Mouse (Mus musculus): Measurements from ENCODE around the gene Mrc1. TPM values are rescaled to one million over a fixed set of nuclear protein-coding genes. Genes with fewer than 3 reads are reported as not detected.

Gene Mrc1
- total and polyA plus RNA-seq, 3 experiments: 0.08 TPM; not detected in 2

- H3K79me2 ChIP-seq (ENCODE audit: control insufficient read depth, insufficient read depth, low read length, poor library complexity): no peaks in the 10 kb centered on the region
- no peaks in the 10 kb centered on the region for H3K27me3 ChIP-seq (ENCODE audit: control insufficient read depth in 1 of 2, insufficient read depth in 2 of 2, low read length in 2 of 2)
- no peaks in the 10 kb centered on the region for H3K9me3 ChIP-seq (replicated peaks; ENCODE audit: insufficient read depth, low read length)
- H3K4me3 ChIP-seq (ENCODE audit: control insufficient read depth in 1 of 2, insufficient read depth in 1 of 2, low read depth in 2 of 2, low read length in 2 of 2): no peak overlapping the region
- no peak overlapping the region for H3K27ac ChIP-seq (ENCODE audit: control insufficient read depth, low read depth, low read length)
- DNase-seq (ENCODE audit: low read depth, low spot score): no peak
- H3K9ac ChIP-seq (ENCODE audit: control insufficient read depth, low read depth, low read length, poor library complexity, severe bottlenecking): no peak overlapping the region
- no peak for TF ChIP-seq USF2 (IDR thresholded peaks at IDR 0.05; ENCODE audit: borderline replicate concordance in 1 of 2, insufficient read depth in 1 of 2, low read depth in 1 of 2, low read length in 2 of 2)
- TF ChIP-seq MAZ (IDR thresholded peaks at IDR 0.05; ENCODE audit: low read depth, low read length): no peak
- no peak for TF ChIP-seq NELFE (IDR thresholded peaks at IDR 0.05; ENCODE audit: low read depth, low read length)
- no peak for TF ChIP-seq MXI1 (IDR thresholded peaks at IDR 0.05; ENCODE audit: low read depth, low read length)
- no peak for TF ChIP-seq ELF1 (IDR thresholded peaks at IDR 0.05; ENCODE audit: low read depth, low read length)
- no peak for TF ChIP-seq JUND (IDR thresholded peaks at IDR 0.05; ENCODE audit: low read depth, low read length)
- TF ChIP-seq MAX (IDR thresholded peaks at IDR 0.05; ENCODE audit: low read length): no peak
- TF ChIP-seq GABPA (IDR thresholded peaks at IDR 0.05; ENCODE audit: low read depth, low read length): no peak
- TF ChIP-seq RAD21 (IDR thresholded peaks at IDR 0.05; ENCODE audit: low read depth, low read length): no peak
- TF ChIP-seq HCFC1 (IDR thresholded peaks at IDR 0.05; ENCODE audit: low read depth, low read length): no peak
- TF ChIP-seq RCOR1 (IDR thresholded peaks at IDR 0.05; ENCODE audit: low read depth, low read length): no peak
- no peak for TF ChIP-seq POLR2A (IDR thresholded peaks at IDR 0.05; ENCODE audit: control insufficient read depth in 1 of 2, insufficient read depth in 1 of 2, low read depth in 1 of 2, low read length in 2 of 2, poor library complexity in 1 of 2)
- no peak for TF ChIP-seq MYB (IDR thresholded peaks at IDR 0.05; ENCODE audit: low read depth, low read length)
- TF ChIP-seq ZNF384 (IDR thresholded peaks at IDR 0.05; ENCODE audit: low read depth, low read length): no peak
- TF ChIP-seq E2F4 (IDR thresholded peaks at IDR 0.05; ENCODE audit: borderline replicate concordance, low read depth, low read length): no peak
- peaks cover 0 to under 1% of the 10 kb centered on the region in 2 experiments; a peak in 1 of 4 replicates for H3K4me1 ChIP-seq (ENCODE audit: control insufficient read depth in 1 of 2, insufficient read depth in 2 of 2, low read length in 2 of 2)
- no peaks in the 10 kb centered on the region for H3K36me3 ChIP-seq (ENCODE audit: control insufficient read depth in 1 of 2, insufficient read depth in 2 of 2, low read length in 2 of 2)
These were observed 24.9 kb upstream of the Mrc1 start for GRCm38 (mm10) chr2:14204308-14204707.

DNA sequence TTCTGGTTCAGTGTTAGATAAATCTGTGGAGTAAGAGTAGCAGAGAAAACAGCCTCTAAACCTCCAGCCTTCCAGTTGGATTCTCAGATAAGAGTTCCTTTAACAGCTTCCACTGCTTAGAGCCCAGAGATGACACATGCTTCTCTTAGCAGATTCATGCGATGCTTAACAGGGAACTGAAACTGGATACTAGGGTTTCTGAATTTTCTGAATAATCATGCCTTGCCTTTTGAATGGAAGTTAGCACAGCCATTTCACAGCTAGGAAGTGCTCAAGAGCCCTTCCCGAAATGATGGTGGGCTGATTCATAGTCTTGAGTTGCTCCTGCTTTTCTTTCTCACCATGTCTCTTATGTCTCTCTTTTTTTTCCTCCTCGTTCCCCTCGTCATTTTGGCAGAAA, 22.4 kb upstream of the Mrc1 start:
- H3K27me3 ChIP-seq (ENCODE audit: control insufficient read depth in 1 of 2, insufficient read depth in 2 of 2, low read length in 2 of 2): no peaks in the 10 kb centered on the region
- no peaks in the 10 kb centered on the region; a peak in 1 of 4 replicates for H3K4me1 ChIP-seq (ENCODE audit: control insufficient read depth in 1 of 2, insufficient read depth in 2 of 2, low read length in 2 of 2)
- no peak overlapping the region for H3K27ac ChIP-seq (ENCODE audit: control insufficient read depth, low read depth, low read length)
- H3K9me3 ChIP-seq (replicated peaks; ENCODE audit: insufficient read depth, low read length): no peaks in the 10 kb centered on the region
- no peak for TF ChIP-seq ETS1 (IDR thresholded peaks at IDR 0.05; ENCODE audit: low read depth, low read length)
- no peak for TF ChIP-seq ELF1 (IDR thresholded peaks at IDR 0.05; ENCODE audit: low read depth, low read length)
- no peak for TF ChIP-seq ZKSCAN1 (IDR thresholded peaks at IDR 0.05; ENCODE audit: low read depth, low read length)
- no peak for TF ChIP-seq MAFK (IDR thresholded peaks at IDR 0.05; ENCODE audit: borderline replicate concordance, low read depth, low read length)
- no peak for TF ChIP-seq USF2 (IDR thresholded peaks at IDR 0.05; ENCODE audit: borderline replicate concordance in 1 of 2, insufficient read depth in 1 of 2, low read depth in 1 of 2, low read length in 2 of 2)
- TF ChIP-seq GABPA (IDR thresholded peaks at IDR 0.05; ENCODE audit: low read depth, low read length): no peak
- no peak for TF ChIP-seq HCFC1 (IDR thresholded peaks at IDR 0.05; ENCODE audit: low read depth, low read length)
- TF ChIP-seq E2F4 (IDR thresholded peaks at IDR 0.05; ENCODE audit: borderline replicate concordance, low read depth, low read length): no peak
- no peak for TF ChIP-seq POLR2AphosphoS5 (IDR thresholded peaks at IDR 0.05; ENCODE audit: borderline replicate concordance, low read depth, low read length)
- no peak for TF ChIP-seq MYC (IDR thresholded peaks at IDR 0.05; ENCODE audit: low read depth, low read length)
- no peak for TF ChIP-seq MAX (IDR thresholded peaks at IDR 0.05; ENCODE audit: low read length)
- TF ChIP-seq EP300 (IDR thresholded peaks at IDR 0.05; ENCODE audit: low read depth in 1 of 2, low read length in 2 of 2): no peak
- no peaks in the 10 kb centered on the region for H3K36me3 ChIP-seq (ENCODE audit: control insufficient read depth in 1 of 2, insufficient read depth in 2 of 2, low read length in 2 of 2)
- H3K9ac ChIP-seq (ENCODE audit: control insufficient read depth, low read depth, low read length, poor library complexity, severe bottlenecking): no peak overlapping the region
- DNase-seq (ENCODE audit: low read depth, low spot score): no peak
- no peak overlapping the region for H3K4me3 ChIP-seq (ENCODE audit: control insufficient read depth in 1 of 2, insufficient read depth in 1 of 2, low read depth in 2 of 2, low read length in 2 of 2)
- H3K79me2 ChIP-seq (ENCODE audit: control insufficient read depth, insufficient read depth, low read length, poor library complexity): no peaks in the 10 kb centered on the region

Data from MEL (cell line).